Comparison of ENCODE assay signal across 10 mouse cellular contexts in the genomic region with DNA sequence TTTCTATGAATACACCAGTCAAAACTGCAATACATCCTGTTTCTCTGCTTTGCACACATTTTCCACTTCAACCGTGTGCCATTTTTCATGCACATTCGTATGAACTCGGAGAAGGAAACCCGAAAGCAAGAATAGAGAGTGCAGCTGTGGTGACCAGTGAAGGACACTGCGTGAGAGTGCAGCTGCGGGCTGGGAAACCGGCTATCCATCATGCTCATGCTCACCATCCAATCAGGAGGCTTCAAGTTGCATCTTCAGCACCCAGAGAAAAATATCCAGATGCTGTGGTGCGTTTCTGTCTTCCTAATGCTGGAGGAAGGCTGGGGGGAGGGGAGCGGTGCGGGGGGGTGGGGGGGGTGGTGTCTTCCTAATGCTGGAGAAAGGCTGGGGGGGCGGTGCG. TPM values are rescaled to one million over a fixed set of nuclear protein-coding genes. Genes with fewer than 3 reads are reported as not detected.
A peak's percentile ranks its signal among the peaks of the same experiment; 100 is the strongest.
DNase-seq lines count a peak whose midpoint lies in the region; ATAC-seq and TF ChIP-seq lines count a peak whose summit lies in the region.
"Had no signal": no experiment of that assay in that cellular context is flagged by ENCODE, and none has a peak within 500 bp of the region (broad histone marks: within the 10 kb centered on the region; RNA-seq: fewer than 3 reads in every experiment).

No protein-coding gene starts in this region.

- H3K79me2 ChIP-seq in CH12.LX (replicated peaks; ENCODE audit: control insufficient read depth, extremely low read depth, insufficient read depth, poor library complexity, severe bottlenecking), result no peaks in the 10 kb centered on the region

- H3K27me3 ChIP-seq in CH12.LX (replicated peaks), result no peaks in the 10 kb centered on the region
- H3K27me3 ChIP-seq in hindbrain, embryonic 11.5 days (ENCODE audit: control insufficient read depth, insufficient read depth, low read length), result peaks cover 5% of the 10 kb centered on the region; the same call in 1 of the 2 replicates
- H3K27me3 ChIP-seq in midbrain, embryonic 12.5 days, result peaks cover 36% of the 10 kb centered on the region

- TF ChIP-seq CTCF in CH12.LX (conservative IDR thresholded peaks at IDR 0.05 in 1 of 2, IDR thresholded peaks at IDR 0.05 in 1 of 2; ENCODE audit: low read depth in 2 of 2, low read length in 2 of 2), result no peak

- no peak overlapping the region for H3K27ac ChIP-seq in CH12.LX (ENCODE audit: insufficient read depth, low read depth)
- H3K27ac ChIP-seq in hindbrain, embryonic 11.5 days (ENCODE audit: low read depth, low read length), result no peak overlapping the region
- no peak overlapping the region for H3K27ac ChIP-seq in midbrain, embryonic 12.5 days (replicated peaks)
- H3K27ac ChIP-seq: heart, adult 2 months; lung, embryonic 15.5 days had no signal

- H3K9ac ChIP-seq in CH12.LX (ENCODE audit: insufficient read depth, low read depth), result no peak overlapping the region
- H3K9ac ChIP-seq in hindbrain, embryonic 11.5 days (ENCODE audit: low read depth, low read length), result no peak overlapping the region
- H3K9ac ChIP-seq in midbrain, embryonic 12.5 days (replicated peaks), result peak overlapping the region; percentile 32; the same call in 1 of the 2 replicates
- H3K9ac ChIP-seq: lung, embryonic 15.5 days had no signal

- no peak overlapping the region for H3K4me3 ChIP-seq in CH12.LX (replicated peaks in 1 of 3; ENCODE audit: low read depth in 2 of 3, low read length in 2 of 3, poor library complexity in 1 of 3)
- H3K4me3 ChIP-seq in hindbrain, embryonic 11.5 days (ENCODE audit: low read depth, low read length), result peak overlapping the region; percentile 8; the same call in 1 of the 2 replicates
- peak overlapping the region; percentile 25 for H3K4me3 ChIP-seq in midbrain, embryonic 12.5 days
- H3K4me3 ChIP-seq: heart, adult 2 months; lung, embryonic 15.5 days had no signal

- TF ChIP-seq POLR2A in CH12.LX (IDR thresholded peaks at IDR 0.05; ENCODE audit: low read depth, low read length), result no peak

- no peaks in the 10 kb centered on the region for H3K36me3 ChIP-seq in CH12.LX (replicated peaks in 1 of 2; ENCODE audit: control insufficient read depth in 1 of 2, insufficient read depth in 1 of 2, low read length in 1 of 2)
- H3K36me3 ChIP-seq in hindbrain, embryonic 11.5 days (ENCODE audit: control insufficient read depth, insufficient read depth, low read length), result no peaks in the 10 kb centered on the region
- H3K36me3 ChIP-seq in midbrain, embryonic 12.5 days, result no peaks in the 10 kb centered on the region
- H3K36me3 ChIP-seq: lung, embryonic 15.5 days had no signal

- peak overlapping the region; percentile 81 for H3K4me2 ChIP-seq in CH12.LX (ENCODE audit: insufficient read depth, low read depth, poor library complexity, severe bottlenecking)
- H3K4me2 ChIP-seq in hindbrain, embryonic 11.5 days (replicated peaks; ENCODE audit: low read depth, low read length), result peak overlapping the region; percentile 32
- peak overlapping the region; percentile 58 for H3K4me2 ChIP-seq in midbrain, embryonic 12.5 days (replicated peaks)

- WGBS in hindbrain, embryonic 11.5 days, result 31% methylated on average over 10 of the region's 12 CpGs
- 35% methylated on average over 11 of the region's 12 CpGs for WGBS in midbrain, embryonic 12.5 days

- DNase-seq in CH12.LX (ENCODE audit: extremely low read depth), result no peak
- peak; percentile 58 for DNase-seq in embryo, embryonic 10.5 days (ENCODE audit: low spot score)
- DNase-seq in hindbrain, embryonic 11.5 days (ENCODE audit: low spot score), result peak; percentile 55
- DNase-seq in ovary, postnatal 36 days (ENCODE audit: low spot score), result no peak
- no peak for DNase-seq in gastrocnemius, postnatal 25 days
- no peak for DNase-seq in kidney, adult 8-10 months
- no peak for DNase-seq in lung, postnatal 14 days
- DNase-seq: heart, adult 2 months had no signal

- dilution Hi-C loops in CH12.LX (cut with MboI; ENCODE audit: extremely low pct_ligation_motif_present, extremely low pct_unique_long_range_greater_than_20kb, low sequenced_read_pairs), result no loop called here

- peak; percentile 72 for ATAC-seq in hindbrain, embryonic 11.5 days (ENCODE audit: low FRiP score)
- ATAC-seq in midbrain, embryonic 12.5 days (ENCODE audit: low FRiP score, low read depth), result peak; percentile 29; the same call in 1 of the 2 replicates

- TF ChIP-seq EP300 in CH12.LX (IDR thresholded peaks at IDR 0.05; ENCODE audit: low read length), result no peak

- no peaks in the 10 kb centered on the region for H3K9me3 ChIP-seq in CH12.LX (replicated peaks; ENCODE audit: low read length)
- H3K9me3 ChIP-seq in hindbrain, embryonic 11.5 days (ENCODE audit: control insufficient read depth, low read length), result no peaks in the 10 kb centered on the region
- H3K9me3 ChIP-seq in midbrain, embryonic 12.5 days, result no peaks in the 10 kb centered on the region
- H3K9me3 ChIP-seq: lung, embryonic 15.5 days had no signal

- TF ChIP-seq RAD21 in CH12.LX (IDR thresholded peaks at IDR 0.05; ENCODE audit: low read depth, low read length), result no peak

- in situ Hi-C loops in CH12.LX (cut with MboI; ENCODE audit: low pct_ligation_motif_present, low pct_unique_long_range_greater_than_20kb, low sequenced_read_pairs), result loop anchor here (25.0 kb wide), 1 partner anchor 180 kb away; no protein-coding TSS in a partner anchor

- peaks cover 2% of the 10 kb centered on the region in 2 experiments; a peak in 2 of 4 replicates for H3K4me1 ChIP-seq in CH12.LX (ENCODE audit: control insufficient read depth in 1 of 2, insufficient read depth in 2 of 2)
- H3K4me1 ChIP-seq in hindbrain, embryonic 11.5 days (replicated peaks; ENCODE audit: control insufficient read depth, insufficient read depth, low read length), result 0 out of 2 replicates have a peak, but pooled peaks cover 4% of the 10 kb centered on the region
- H3K4me1 ChIP-seq in midbrain, embryonic 12.5 days, result peaks cover 53% of the 10 kb centered on the region

TF ChIP-seq in CH12.LX, 34 proteins besides CTCF, POLR2A, EP300 and RAD21:
- no peak for TF ChIP-seq GABPA (IDR thresholded peaks at IDR 0.05; ENCODE audit: insufficient replicate concordance, low read depth, low read length)
- TF ChIP-seq MXI1 (IDR thresholded peaks at IDR 0.05; ENCODE audit: low read depth, low read length), result no peak
- TF ChIP-seq NELFE (IDR thresholded peaks at IDR 0.05; ENCODE audit: low read depth, low read length), result no peak
- TF ChIP-seq BHLHE40 (IDR thresholded peaks at IDR 0.05; ENCODE audit: low read depth, low read length), result peak; percentile 28; the same call in 1 of the 2 replicates
- no peak for TF ChIP-seq HCFC1 (IDR thresholded peaks at IDR 0.05; ENCODE audit: low read depth, low read length)
- TF ChIP-seq UBTF (IDR thresholded peaks at IDR 0.05; ENCODE audit: low read depth, low read length), result 0 out of 2 replicates have a peak, but pooled peaks have one; percentile 61
- no peak for TF ChIP-seq ZKSCAN1 (IDR thresholded peaks at IDR 0.05; ENCODE audit: borderline replicate concordance, low read depth, low read length)
- no peak for TF ChIP-seq USF1 (IDR thresholded peaks at IDR 0.05; ENCODE audit: low read depth, low read length)
- no peak for TF ChIP-seq NRF1 (IDR thresholded peaks at IDR 0.05; ENCODE audit: low read depth, low read length)
- no peak for TF ChIP-seq JUND (conservative IDR thresholded peaks at IDR 0.05; ENCODE audit: low read depth, low read length)
- no peak for TF ChIP-seq ELF1 (IDR thresholded peaks at IDR 0.05; ENCODE audit: low read depth, low read length)
- no peak for TF ChIP-seq SMC3 (IDR thresholded peaks at IDR 0.05; ENCODE audit: low read depth, low read length)
- no peak for TF ChIP-seq MAFK (IDR thresholded peaks at IDR 0.05; ENCODE audit: insufficient replicate concordance, low read length)
- TF ChIP-seq E2F4 (IDR thresholded peaks at IDR 0.05; ENCODE audit: insufficient replicate concordance, low read depth, low read length), result no peak
- peak; percentile 27; the same call in 1 of the 2 replicates for TF ChIP-seq TCF12 (IDR thresholded peaks at IDR 0.05; ENCODE audit: low read depth, low read length)
- TF ChIP-seq ETS1 (conservative IDR thresholded peaks at IDR 0.05; ENCODE audit: low read depth, low read length), result no peak
- TF ChIP-seq MAX (IDR thresholded peaks at IDR 0.05; ENCODE audit: low read length), result no peak
TF ChIP-seq in CH12.LX: peak in this region for 3.

RNA-seq across cellular contexts. Expression of gene Cdca7l, which starts 3.5 kb away (rescaled TPM):
- total RNA-seq in CH12.LX (2012; rRNA removed) (30.6 and 32.5 TPM in 2 replicates), CH12.LX (2014; rRNA removed) (56.6 and 57.2 TPM in 2 replicates)
- polyA plus RNA-seq in CH12.LX (2012; ENCODE audit: insufficient read length, low read depth), result 53.1 and 55.1 TPM in 2 replicates
- 24.6 and 25.8 TPM in 2 replicates for polyA plus RNA-seq in hindbrain, embryonic 11.5 days (2014; fragmentation: Nextera tagmentation; extraction: Ambion mirVana)
- polyA plus RNA-seq in midbrain, embryonic 12.5 days (2016; fragmentation: Nextera tagmentation; extraction: Ambion mirVana), result 26.0 and 28.6 TPM in 2 replicates
- total RNA-seq in gastrocnemius, postnatal 25 days (2021), result under 1 TPM in 1 of 2 experiments, not detected in 1; 0.56 TPM

Comparison
In these comparisons a context has a peak if more than half of its experiments do, and no peak if none do; other contexts are left out.
1. DNase-seq: peak in embryo, embryonic 10.5 days (single experiment) and hindbrain, embryonic 11.5 days (single experiment); none in CH12.LX (single experiment), ovary, postnatal 36 days (single experiment), gastrocnemius, postnatal 25 days (single experiment), kidney, adult 8-10 months (0 of 2) and lung, postnatal 14 days (single experiment).
2. H3K4me3 ChIP-seq: peak in hindbrain, embryonic 11.5 days (single experiment) and midbrain, embryonic 12.5 days (single experiment); none in CH12.LX (0 of 3).
3. Peak in every context shown above with its lines, with median percentiles within 50 percentile points of each other: H3K4me2 ChIP-seq.